Mouse (Mus musculus) spleen, postnatal 36 days (tissue): ENCODE results near the gene Cox8c.

ENCODE experiments used
- DNase-seq, 2 experiments: peaks; one replicate each; pipeline ENCODE4 v3.0.0; 2022; ENCODE audit warnings: low spot score in 2 of 2, mixed read lengths in 1 of 2

Gene Cox8c

GRCm38 (mm10) chr12:102899091-102899490 is at the start of gene Cox8c:
Gene Cox8c, plus strand, starts transcription at chr12:102899316.
- DNase-seq = no peak

GRCm38 (mm10) chr12:102860806-102861205 is 38.3 kb upstream of the Cox8c start:
- no peak for DNase-seq

DNA sequence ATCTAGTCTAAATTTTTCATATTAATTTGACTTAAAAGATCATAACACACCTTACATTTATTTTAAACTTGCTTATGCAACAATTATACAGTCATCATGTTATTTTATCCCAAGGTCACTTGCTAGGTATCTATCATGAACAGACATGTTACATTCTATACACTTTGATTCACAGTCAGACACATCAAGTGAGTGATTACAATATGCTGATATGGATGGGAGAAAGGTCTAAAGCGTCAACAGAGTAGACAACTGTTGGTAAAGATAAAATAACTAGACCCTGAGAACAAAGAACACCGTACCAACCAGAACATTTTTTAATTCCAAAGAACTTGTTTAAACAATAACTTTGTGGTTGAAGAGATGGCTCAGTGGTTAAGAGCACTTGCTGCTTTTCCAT is 29.3 kb upstream of the Cox8c start:
- no peak for DNase-seq

- no peak for DNase-seq
These were observed 28.6 kb upstream of the Cox8c start for GRCm38 (mm10) chr12:102870527-102870926.

GRCm38 (mm10) chr12:102877301-102878030 is 21.6 kb upstream of the Cox8c start:
- DNase-seq = peak; percentile 26 to 35

DNA sequence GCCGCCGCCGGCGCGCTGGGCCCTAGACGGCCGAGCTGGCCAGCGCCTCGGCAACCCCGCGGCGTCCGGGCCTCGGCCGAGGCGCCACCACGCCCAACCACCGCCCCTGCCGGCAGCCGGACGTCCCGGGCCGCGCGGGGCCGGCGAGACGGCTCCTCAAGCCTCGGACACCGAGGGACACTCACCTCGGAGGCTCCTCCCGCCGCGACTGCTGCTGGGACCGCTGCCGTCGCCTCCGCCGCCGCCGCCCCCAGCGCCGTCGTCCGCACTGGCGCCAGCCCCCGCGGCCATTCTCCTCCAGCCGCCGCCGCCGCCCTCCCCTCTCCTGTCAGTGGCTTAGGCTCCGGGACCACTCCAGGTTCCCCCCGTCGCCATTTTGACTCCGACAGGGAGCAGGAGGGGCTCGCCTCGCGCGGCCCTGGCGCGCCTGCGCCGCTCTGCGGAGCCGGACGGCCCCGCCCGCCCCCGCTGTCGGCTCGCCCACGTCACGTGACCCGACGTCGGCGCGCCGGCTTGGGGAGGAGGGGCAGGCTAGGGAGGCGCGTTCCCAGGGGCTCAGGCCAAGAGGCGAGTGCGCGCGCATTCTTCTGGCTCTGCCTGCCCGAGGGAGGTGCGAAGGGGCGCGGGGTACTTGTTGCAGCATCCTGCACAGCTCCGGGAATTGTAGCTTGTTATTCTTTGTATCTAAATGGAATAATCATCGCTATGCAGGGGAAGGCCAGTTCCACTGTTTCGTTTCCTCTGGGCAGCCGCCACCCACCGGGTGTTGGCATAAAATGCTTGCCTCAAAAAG is 20.9 kb upstream of the Cox8c start, which contains the start of gene Btbd7:
Gene Btbd7 (minus strand): TSS at position 441 of the 793 bp plus-strand sequence.
- DNase-seq = peak; percentile 94 to 95

DNA sequence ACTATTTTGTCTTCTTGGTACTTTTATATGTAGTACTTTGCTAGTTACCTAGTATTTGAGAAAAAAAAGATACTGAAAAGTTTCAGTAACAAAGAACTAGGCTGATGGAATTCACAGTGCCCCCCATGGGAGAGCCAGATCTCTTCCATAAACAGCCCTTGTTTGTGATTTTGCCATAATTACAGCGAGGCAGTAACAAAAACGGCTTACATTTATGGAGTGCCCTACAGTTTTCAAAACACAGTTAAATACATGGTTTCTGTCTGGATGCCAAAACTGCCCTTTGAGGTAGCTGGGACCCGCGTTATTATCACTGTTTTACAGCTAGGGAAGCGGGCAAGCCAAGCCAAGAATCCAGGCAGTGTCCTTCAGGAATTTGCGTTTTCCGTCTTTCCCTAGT is 20.2 kb upstream of the Cox8c start:
- DNase-seq = peak in 1 of 2 experiments; percentile 2

- DNase-seq = no peak
These were observed 13.4 kb upstream of the Cox8c start for GRCm38 (mm10) chr12:102885735-102886134.

DNA sequence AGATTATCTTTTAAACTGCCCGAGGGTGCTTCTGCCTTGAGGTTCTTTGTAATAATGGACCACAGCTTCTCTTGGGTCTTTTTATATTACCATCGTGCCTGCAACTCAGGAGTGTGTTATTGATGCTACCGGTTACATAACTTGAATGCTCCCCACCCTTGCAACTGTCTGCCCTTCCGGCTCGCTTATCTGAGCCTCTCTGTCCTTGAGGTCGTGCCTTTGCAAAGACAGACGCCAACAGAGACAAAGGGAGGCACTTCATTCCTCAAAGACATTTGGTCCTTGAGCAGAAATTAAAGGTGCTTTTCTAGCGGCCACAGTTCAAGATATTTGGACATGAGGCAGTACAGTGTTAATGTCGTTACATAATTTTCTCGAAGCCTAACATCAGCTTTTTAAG is 11.8 kb upstream of the Cox8c start:
- DNase-seq = no peak

DNA sequence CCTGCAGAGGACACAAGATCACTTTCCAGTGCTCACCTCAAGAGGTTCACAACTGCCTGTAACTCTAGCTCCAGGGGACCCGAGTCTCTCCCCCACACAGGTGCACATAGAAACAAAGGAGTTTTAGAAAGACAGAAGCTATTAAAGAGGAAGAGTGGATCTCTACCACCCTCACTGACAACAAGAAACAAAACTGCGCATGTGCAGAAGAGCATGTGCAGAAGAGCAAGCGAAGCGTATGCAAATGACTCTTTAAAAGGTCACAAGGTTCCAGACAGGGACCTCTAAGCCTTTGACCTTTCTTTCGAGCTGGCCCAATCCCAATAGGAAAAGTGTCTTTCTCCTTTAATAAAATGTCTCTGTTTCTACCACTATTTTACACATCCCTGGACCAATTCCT is 10.5 kb upstream of the Cox8c start:
- DNase-seq = no peak

DNA sequence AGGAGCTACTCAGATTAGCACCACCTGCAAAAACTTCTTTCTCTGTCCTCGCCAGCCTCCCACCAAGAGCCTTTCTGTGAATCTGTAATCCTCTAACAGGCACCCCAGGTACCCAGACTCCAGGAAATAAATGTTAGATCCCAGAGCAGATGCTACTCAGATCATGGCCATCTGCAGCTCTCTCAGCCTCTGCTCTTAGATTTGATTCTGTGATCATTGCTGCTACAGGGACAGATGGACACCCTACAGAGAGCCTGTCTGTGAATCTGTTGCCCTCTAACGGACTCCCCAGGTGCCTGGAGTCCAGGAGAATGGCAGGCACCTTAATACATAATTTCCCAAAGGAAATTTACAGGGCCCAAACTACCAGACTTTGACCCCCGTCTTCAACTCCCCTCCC is 9.1 kb downstream of the Cox8c start:
- no peak for DNase-seq

DNA sequence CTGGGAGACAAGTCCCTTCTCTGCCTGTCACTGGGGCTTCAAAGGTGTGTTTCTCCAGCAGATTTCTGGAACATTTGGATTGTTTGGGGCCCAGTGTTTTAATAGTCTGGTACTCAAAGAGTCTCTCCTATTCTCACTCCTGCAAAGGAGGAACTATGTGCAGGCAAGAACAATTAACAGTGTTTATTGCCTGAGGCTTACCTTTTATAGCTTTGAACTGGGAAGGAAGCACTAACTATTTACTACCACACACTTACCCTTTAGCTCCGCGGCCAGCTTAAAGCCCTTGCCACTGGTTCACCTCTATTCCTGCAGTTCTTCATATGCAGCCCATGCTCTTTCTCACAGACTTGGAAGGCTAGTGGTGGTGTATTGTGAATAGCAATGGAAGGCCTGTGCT is 17.0 kb downstream of the Cox8c start:
- no peak for DNase-seq

DNA sequence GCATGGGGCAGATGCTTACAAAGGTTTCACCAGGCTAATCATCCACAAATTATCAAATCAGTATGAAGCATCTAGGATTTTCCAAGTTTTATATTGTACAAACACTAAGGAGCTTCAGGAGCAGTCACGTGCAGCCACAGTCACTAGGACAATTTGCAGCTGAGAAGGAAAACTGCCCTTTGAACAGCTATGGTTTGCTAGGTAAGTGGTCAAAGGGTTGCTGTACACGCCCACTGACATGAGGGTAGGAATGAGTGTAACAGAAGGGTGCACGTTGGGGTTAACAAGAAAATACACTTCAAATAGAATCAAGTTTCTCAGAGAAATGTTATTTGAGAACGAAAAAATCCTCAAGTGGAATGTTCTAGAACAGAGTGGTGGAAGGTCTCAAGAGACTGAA is 30.6 kb downstream of the Cox8c start:
- no peak for DNase-seq

GRCm38 (mm10) chr12:102930335-102930734 is 31.2 kb downstream of the Cox8c start:
- DNase-seq = no peak

- no peak for DNase-seq
These were observed 31.7 kb downstream of the Cox8c start for GRCm38 (mm10) chr12:102930789-102931188.

- no peak for DNase-seq
These were observed 36.8 kb downstream of the Cox8c start for GRCm38 (mm10) chr12:102935892-102936291.

DNA sequence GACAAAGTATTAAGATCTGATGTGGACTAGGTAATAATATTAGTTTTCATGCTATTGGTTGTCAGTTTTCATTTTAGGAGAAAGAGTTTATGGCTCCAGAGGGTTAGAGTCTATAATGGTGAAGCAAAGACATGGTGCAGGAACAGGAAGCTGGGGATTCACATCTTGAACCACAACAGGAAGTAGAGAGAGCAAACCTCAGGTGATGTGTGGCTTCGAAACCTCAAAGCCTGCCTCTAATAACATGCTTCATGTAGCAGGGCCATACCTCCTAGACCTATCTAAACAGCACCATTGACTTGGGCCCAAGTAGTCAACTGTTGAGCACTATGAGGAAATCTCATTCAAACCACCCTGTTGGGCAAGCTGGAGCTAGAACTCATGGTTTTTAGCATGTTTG is 46.5 kb downstream of the Cox8c start:
- no peak for DNase-seq

GRCm38 (mm10) chr12:102947826-102948225 is 48.7 kb downstream of the Cox8c start:
- no peak for DNase-seq

DNA sequence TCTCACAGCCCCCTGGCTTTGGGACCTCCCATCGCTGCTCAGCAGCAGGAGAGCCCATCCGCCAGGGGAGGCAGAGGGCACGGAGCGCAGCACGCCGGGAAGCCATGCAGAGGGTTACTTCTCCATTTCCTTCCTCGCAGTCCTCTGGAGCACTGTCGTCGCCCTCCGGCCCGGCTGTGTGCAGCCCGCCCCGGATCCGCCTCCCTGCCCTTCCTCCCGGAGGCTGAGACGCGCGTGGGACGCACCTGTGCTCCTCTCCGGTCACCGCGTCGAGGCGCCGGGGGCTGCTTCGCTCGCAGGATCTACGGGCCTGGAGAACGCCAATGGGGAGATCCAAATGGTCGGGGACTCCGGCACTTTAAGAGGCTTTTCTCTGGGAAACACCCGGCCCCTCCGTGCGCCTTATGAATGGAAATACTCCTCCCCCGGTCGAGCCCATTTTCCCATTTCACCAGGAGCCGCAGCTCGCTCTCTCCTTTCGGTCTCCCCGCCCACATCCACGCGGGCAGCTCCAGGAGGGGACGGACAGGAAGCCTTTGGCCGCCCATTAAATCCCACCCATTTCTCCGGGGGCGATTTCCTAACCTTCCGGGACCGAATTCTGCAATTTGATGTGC is 49.8 kb downstream of the Cox8c start, which contains the start of gene Unc79:
Gene Unc79 (plus strand): TSS at position 82 of the 617 bp plus-strand sequence.
- no peak for DNase-seq

DNA sequence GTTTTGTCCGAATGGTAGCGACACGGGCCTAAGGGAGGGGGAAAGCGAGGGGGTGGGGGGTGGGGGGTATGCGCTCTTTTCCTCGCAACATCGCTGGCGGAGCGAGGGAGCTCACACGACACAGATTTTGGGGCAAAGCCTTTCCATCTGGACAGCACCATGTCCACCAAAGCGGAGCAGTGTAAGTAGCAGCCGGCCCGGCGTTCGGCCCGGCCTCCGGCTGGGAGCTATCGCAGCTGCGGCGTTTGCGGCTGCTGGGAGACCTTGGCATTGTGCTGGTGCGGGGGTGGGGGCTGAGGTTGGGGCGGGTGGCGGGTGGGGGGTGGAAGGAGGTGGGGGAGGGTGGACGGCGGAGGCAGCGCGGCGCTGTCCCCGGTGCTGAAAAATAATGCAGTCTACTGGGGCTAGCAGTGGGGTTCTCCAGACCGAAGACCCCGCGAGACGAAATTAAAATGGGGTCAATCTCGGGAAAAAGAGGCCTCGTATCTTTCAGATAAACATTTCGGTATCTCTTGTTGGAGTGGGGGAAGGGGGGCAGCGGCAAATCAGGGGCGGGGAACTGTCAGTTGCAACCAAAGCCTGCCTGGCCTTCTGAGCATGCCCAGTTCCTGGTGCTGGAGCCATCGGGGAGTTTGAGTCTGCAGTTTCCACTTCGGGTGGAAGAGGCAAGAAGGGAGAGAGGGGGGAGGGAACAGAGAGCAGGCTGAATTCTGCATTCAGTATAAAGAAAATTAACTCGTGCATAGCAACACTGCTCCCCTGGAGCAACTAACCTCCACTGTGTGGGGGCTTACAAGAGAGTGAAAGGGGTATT is 50.5 kb downstream of the Cox8c start:
- no peak for DNase-seq
